Mouse (Mus musculus): ENCODE measurements around the gene Rin3. TPM values are rescaled to one million over a fixed set of nuclear protein-coding genes. Genes with fewer than 3 reads are reported as not detected.

Rin3 gene
- polyA plus RNA-seq, 1 experiment from 2014 or later, result 1.9 TPM

- ATAC-seq (no peak), DNase-seq (ENCODE audit: low spot score) (no peak)
- H3K36me3 ChIP-seq (ENCODE audit: control insufficient read depth, insufficient read depth, low read length), result no peaks in the 10 kb centered on the region
- no peaks in the 10 kb centered on the region for H3K4me1 ChIP-seq (ENCODE audit: control insufficient read depth, insufficient read depth, low read length)
- no peak overlapping the region for H3K4me3 ChIP-seq (ENCODE audit: low read depth, low read length)
- no peak overlapping the region for H3K4me2 ChIP-seq (ENCODE audit: low read length)
- 81% methylated on average over 3 of the region's 3 CpGs for WGBS
- H3K9me3 ChIP-seq (replicated peaks; ENCODE audit: control insufficient read depth, low read length), result no peaks in the 10 kb centered on the region
- no peak overlapping the region for H3K9ac ChIP-seq (ENCODE audit: low read length)
- no peaks in the 10 kb centered on the region for H3K27me3 ChIP-seq (replicated peaks; ENCODE audit: control insufficient read depth, insufficient read depth, low read length)
- H3K27ac ChIP-seq (ENCODE audit: low read depth, low read length), result no peak overlapping the region
Measured at GRCm38 (mm10) chr12:102372322-102372721, 89.5 kb downstream of the Rin3 start.

DNA sequence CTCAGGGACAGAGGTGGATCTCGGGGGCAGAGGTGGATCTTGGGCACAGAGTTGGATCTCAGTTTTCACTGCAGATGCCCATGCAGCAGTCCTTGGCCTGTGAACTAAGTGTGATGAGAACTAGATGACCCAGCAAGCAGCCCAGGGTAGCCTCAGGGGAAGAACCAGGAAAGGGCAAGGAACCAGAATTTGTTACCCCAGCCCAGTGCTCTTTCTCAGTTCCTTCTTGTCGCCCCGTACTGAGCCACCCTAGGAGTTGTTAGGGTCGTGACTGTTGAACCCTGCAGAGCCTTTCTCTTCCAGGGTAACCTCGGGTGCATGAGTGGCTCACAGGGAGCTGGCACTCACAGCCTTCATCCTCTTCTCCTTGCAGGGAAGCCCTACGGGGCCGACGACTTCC is 99.3 kb downstream of the Rin3 start:
- ATAC-seq (no peak), DNase-seq (ENCODE audit: low spot score) (no peak)
- H3K9ac ChIP-seq (ENCODE audit: low read length), result no peak overlapping the region
- H3K27ac ChIP-seq (ENCODE audit: low read depth, low read length), result no peak overlapping the region
- H3K4me1 ChIP-seq (ENCODE audit: control insufficient read depth, insufficient read depth, low read length), result no peaks in the 10 kb centered on the region
- 81% methylated on average over 8 of the region's 8 CpGs for WGBS
- no peak overlapping the region for H3K4me3 ChIP-seq (ENCODE audit: low read depth, low read length)
- H3K9me3 ChIP-seq (replicated peaks; ENCODE audit: control insufficient read depth, low read length), result no peaks in the 10 kb centered on the region
- no peaks in the 10 kb centered on the region for H3K36me3 ChIP-seq (ENCODE audit: control insufficient read depth, insufficient read depth, low read length)
- no peak overlapping the region for H3K4me2 ChIP-seq (ENCODE audit: low read length)
- H3K27me3 ChIP-seq (replicated peaks; ENCODE audit: control insufficient read depth, insufficient read depth, low read length), result no peaks in the 10 kb centered on the region

GRCm38 (mm10) chr12:102383288-102383687 is 100.4 kb downstream of the Rin3 start:
- Histone ChIP-seq H3K9ac (ENCODE audit: low read length) (no peak overlapping the region), H3K4me3 (ENCODE audit: low read depth, low read length) (no peak overlapping the region), H3K27ac (ENCODE audit: low read depth, low read length) (no peak overlapping the region), H3K36me3 (ENCODE audit: control insufficient read depth, insufficient read depth, low read length) (no peaks in the 10 kb centered on the region), H3K9me3 (replicated peaks; ENCODE audit: control insufficient read depth, low read length) (no peaks in the 10 kb centered on the region), H3K27me3 (replicated peaks; ENCODE audit: control insufficient read depth, insufficient read depth, low read length) (no peaks in the 10 kb centered on the region), H3K4me1 (ENCODE audit: control insufficient read depth, insufficient read depth, low read length) (no peaks in the 10 kb centered on the region), H3K4me2 (ENCODE audit: low read length) (no peak overlapping the region)
- no peak for DNase-seq (ENCODE audit: low spot score)
- ATAC-seq, result no peak
- WGBS, result 93% methylated on average over 9 of the region's 9 CpGs

DNA sequence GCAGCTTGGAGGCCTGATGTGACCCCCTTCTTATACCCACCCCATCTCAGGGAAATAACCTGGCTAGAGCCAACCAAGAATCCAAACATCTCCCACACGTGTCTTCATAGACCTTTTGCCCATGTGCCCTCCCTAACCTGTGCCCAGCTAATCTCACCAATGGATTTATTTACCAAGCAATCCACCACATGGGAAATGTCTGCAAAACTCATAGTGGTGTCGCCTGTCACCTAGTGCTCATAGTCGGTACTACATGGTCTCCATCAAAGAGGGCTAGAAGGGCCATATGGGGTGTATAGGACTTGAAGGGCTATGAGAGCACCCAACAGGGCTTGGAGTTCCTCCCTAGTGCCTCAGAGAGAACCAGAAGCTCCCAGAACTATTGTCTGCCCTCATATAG is 102.0 kb downstream of the Rin3 start:
- Histone ChIP-seq H3K27me3 (replicated peaks; ENCODE audit: control insufficient read depth, insufficient read depth, low read length) (no peaks in the 10 kb centered on the region), H3K27ac (ENCODE audit: low read depth, low read length) (no peak overlapping the region), H3K4me2 (ENCODE audit: low read length) (no peak overlapping the region), H3K4me3 (ENCODE audit: low read depth, low read length) (no peak overlapping the region), H3K9me3 (replicated peaks; ENCODE audit: control insufficient read depth, low read length) (no peaks in the 10 kb centered on the region), H3K9ac (ENCODE audit: low read length) (no peak overlapping the region), H3K4me1 (ENCODE audit: control insufficient read depth, insufficient read depth, low read length) (no peaks in the 10 kb centered on the region), H3K36me3 (ENCODE audit: control insufficient read depth, insufficient read depth, low read length) (no peaks in the 10 kb centered on the region)
- ATAC-seq (0 out of 2 replicates have a peak, but pooled peaks have one; percentile 33), DNase-seq (ENCODE audit: low spot score) (peak; percentile 70)
- WGBS, result 28% methylated on average over 3 of the region's 3 CpGs

DNA sequence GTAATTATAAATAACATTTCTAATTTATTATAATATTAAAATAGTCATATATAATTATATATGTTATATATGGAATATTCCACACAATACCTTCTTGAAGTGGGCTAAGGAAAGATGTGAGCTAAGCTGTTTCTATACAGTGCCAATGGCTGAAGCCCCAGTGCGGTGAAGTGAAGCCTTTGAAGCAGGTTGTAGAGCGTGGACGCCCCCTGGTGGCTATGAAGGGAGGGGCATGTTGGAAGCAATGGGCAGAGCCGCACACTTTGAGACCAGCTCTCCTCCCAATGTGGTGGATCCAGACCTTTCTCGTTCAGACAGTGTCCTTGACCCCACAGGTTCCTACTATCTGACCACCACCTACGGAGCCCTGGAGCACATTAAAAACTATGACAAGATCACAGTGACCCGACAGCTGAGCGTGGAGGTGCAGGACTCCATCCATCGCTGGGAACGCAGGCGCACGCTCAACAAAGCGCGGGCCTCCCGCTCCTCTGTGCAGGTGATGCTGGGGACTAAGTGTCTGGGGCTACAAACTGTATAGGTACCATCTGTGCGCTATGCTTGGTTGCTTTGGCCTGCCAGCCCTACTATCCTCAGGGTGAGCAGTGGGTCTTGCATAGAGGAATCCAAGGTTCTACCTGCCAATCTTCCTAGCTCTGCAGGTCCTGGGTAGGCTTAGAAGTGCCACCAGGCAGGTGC is 104.5 kb downstream of the Rin3 start:
- WGBS, result 53% methylated on average over 16 of the region's 16 CpGs
- peak; percentile 88 for DNase-seq (ENCODE audit: low spot score)

GRCm38 (mm10) chr12:102390042-102390441 is 107.2 kb downstream of the Rin3 start:
- no peak overlapping the region for H3K4me3 ChIP-seq (ENCODE audit: low read depth, low read length)
- ATAC-seq (no peak; the same call in 1 of the 2 replicates), DNase-seq (ENCODE audit: low spot score) (no peak)
- no peak overlapping the region for H3K4me2 ChIP-seq (ENCODE audit: low read length)
- H3K27ac ChIP-seq (ENCODE audit: low read depth, low read length), result no peak overlapping the region
- H3K9me3 ChIP-seq (replicated peaks; ENCODE audit: control insufficient read depth, low read length), result no peaks in the 10 kb centered on the region
- H3K9ac ChIP-seq (ENCODE audit: low read length), result no peak overlapping the region
- no peaks in the 10 kb centered on the region for H3K4me1 ChIP-seq (ENCODE audit: control insufficient read depth, insufficient read depth, low read length)
- WGBS, result 25% methylated on average over 8 of the region's 8 CpGs
- H3K36me3 ChIP-seq (ENCODE audit: control insufficient read depth, insufficient read depth, low read length), result peaks cover 6% of the 10 kb centered on the region
- no peaks in the 10 kb centered on the region for H3K27me3 ChIP-seq (replicated peaks; ENCODE audit: control insufficient read depth, insufficient read depth, low read length)

More for the DNA sequence above, 104.5 kb downstream of the Rin3 start:
- H3K27me3 ChIP-seq (replicated peaks; ENCODE audit: control insufficient read depth, insufficient read depth, low read length), result no peaks in the 10 kb centered on the region
- H3K9ac ChIP-seq (ENCODE audit: low read length), result no peak overlapping the region
- no peaks in the 10 kb centered on the region for H3K36me3 ChIP-seq (ENCODE audit: control insufficient read depth, insufficient read depth, low read length)
- no peak overlapping the region for H3K4me2 ChIP-seq (ENCODE audit: low read length)
- ATAC-seq, result peak; percentile 83
- no peaks in the 10 kb centered on the region for H3K4me1 ChIP-seq (ENCODE audit: control insufficient read depth, insufficient read depth, low read length)
- no peak overlapping the region for H3K27ac ChIP-seq (ENCODE audit: low read depth, low read length)
- H3K9me3 ChIP-seq (replicated peaks; ENCODE audit: control insufficient read depth, low read length), result no peaks in the 10 kb centered on the region
- H3K4me3 ChIP-seq (ENCODE audit: low read depth, low read length), result no peak overlapping the region

GRCm38 (mm10) chr12:102391109-102391508 is 108.3 kb downstream of the Rin3 start:
- H3K27me3 ChIP-seq (replicated peaks; ENCODE audit: control insufficient read depth, insufficient read depth, low read length), result no peaks in the 10 kb centered on the region
- 84% methylated on average over 2 of the region's 2 CpGs for WGBS

DNA sequence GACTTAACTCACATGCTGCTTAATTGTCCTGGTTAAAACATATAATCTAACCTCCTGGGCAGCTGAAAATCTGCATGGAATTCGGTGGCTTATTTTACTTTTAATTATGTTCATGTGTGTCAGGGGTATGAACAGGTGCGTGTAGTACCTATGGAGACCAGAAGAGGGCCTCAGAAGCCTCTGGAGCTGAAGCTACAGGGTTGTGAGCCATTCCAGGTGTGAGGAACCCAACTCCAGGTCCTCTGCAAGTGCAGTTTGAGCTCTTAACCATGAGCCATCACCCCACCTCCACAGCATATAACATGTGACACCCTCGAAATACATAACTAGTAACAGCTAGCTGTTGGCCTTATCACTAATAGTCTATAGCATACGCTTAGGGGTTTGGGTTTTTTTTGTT is 109.1 kb downstream of the Rin3 start:
- Histone ChIP-seq H3K27ac (ENCODE audit: low read depth, low read length) (no peak overlapping the region), H3K4me3 (ENCODE audit: low read depth, low read length) (no peak overlapping the region), H3K27me3 (replicated peaks; ENCODE audit: control insufficient read depth, insufficient read depth, low read length) (no peaks in the 10 kb centered on the region), H3K4me1 (ENCODE audit: control insufficient read depth, insufficient read depth, low read length) (no peaks in the 10 kb centered on the region), H3K4me2 (ENCODE audit: low read length) (no peak overlapping the region), H3K9ac (ENCODE audit: low read length) (no peak overlapping the region), H3K9me3 (replicated peaks; ENCODE audit: control insufficient read depth, low read length) (no peaks in the 10 kb centered on the region), H3K36me3 (ENCODE audit: control insufficient read depth, insufficient read depth, low read length) (peaks cover 14% of the 10 kb centered on the region)
- WGBS, result 76% methylated on average over 4 of the region's 4 CpGs
- DNase-seq (ENCODE audit: low spot score) (peak; percentile 28), ATAC-seq (no peak)

More at GRCm38 (mm10) chr12:102391109-102391508, 108.3 kb downstream of the Rin3 start:
- Histone ChIP-seq H3K9ac (ENCODE audit: low read length) (no peak overlapping the region), H3K4me3 (ENCODE audit: low read depth, low read length) (no peak overlapping the region), H3K4me1 (ENCODE audit: control insufficient read depth, insufficient read depth, low read length) (no peaks in the 10 kb centered on the region), H3K36me3 (ENCODE audit: control insufficient read depth, insufficient read depth, low read length) (peaks cover 12% of the 10 kb centered on the region), H3K4me2 (ENCODE audit: low read length) (no peak overlapping the region), H3K9me3 (replicated peaks; ENCODE audit: control insufficient read depth, low read length) (no peaks in the 10 kb centered on the region), H3K27ac (ENCODE audit: low read depth, low read length) (no peak overlapping the region)
- DNase-seq (ENCODE audit: low spot score) (no peak), ATAC-seq (no peak)

GRCm38 (mm10) chr12:102394496-102394895 is 111.6 kb downstream of the Rin3 start:
- Histone ChIP-seq H3K4me3 (ENCODE audit: low read depth, low read length) (no peak overlapping the region), H3K4me1 (ENCODE audit: control insufficient read depth, insufficient read depth, low read length) (no peaks in the 10 kb centered on the region), H3K27ac (ENCODE audit: low read depth, low read length) (no peak overlapping the region), H3K36me3 (ENCODE audit: control insufficient read depth, insufficient read depth, low read length) (peaks cover 35% of the 10 kb centered on the region), H3K27me3 (replicated peaks; ENCODE audit: control insufficient read depth, insufficient read depth, low read length) (no peaks in the 10 kb centered on the region), H3K9ac (ENCODE audit: low read length) (no peak overlapping the region), H3K9me3 (replicated peaks; ENCODE audit: control insufficient read depth, low read length) (no peaks in the 10 kb centered on the region), H3K4me2 (ENCODE audit: low read length) (no peak overlapping the region)
- WGBS, result 93% methylated on average over 7 of the region's 7 CpGs
- ATAC-seq, result no peak
- DNase-seq (ENCODE audit: low spot score), result no peak
